Mouse (Mus musculus) embryonic fibroblast, embryonic 13.5 days (primary cell): ENCODE measurements around the gene Epb41l1.

Source experiments
- CTCF ChIP-seq: IDR thresholded peaks from 2 replicates; pipeline ENCODE4 v1.5.1; 2011; ENCODE audit warnings: mild to moderate bottlenecking, control low read depth, low read length, moderate library complexity, borderline replicate concordance; ENCODE audit not compliant: insufficient read depth
- POLR2A ChIP-seq: IDR thresholded peaks from 2 replicates; pipeline ENCODE4 v1.6.1; 2011; ENCODE audit warnings: low read depth, mild to moderate bottlenecking, control low read depth, low read length, moderate library complexity

DNA sequence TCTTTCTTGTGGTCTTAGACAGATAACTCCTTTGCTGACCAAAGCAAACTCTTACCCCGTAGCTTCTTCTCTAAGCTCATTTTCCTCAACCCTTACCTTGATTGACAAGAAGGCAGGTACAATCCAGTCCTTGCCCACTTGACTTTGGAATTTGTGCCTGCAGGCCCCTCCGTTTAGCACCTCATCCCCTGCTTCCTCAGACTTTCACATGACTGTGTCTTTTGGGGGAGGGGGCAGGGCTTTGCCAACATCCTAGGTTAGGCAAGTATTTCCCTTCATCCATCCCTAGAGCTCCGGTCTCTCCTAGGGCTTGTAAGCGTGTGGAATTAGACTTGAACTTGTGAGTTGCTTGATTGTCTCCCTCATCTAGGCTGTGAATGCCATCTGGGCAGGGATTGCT is 3.0 kb downstream of the Epb41l1 start:
- TF ChIP-seq CTCF = no peak
- TF ChIP-seq POLR2A = no peak
